Mouse (Mus musculus) embryonic fibroblast, embryonic 13.5 days (primary cell): ENCODE measurements around the gene Tmem160. TPM values are rescaled to one million over a fixed set of nuclear protein-coding genes. Genes with fewer than 3 reads are reported as not detected.

Experiments
- H3K27ac ChIP-seq: 2 replicates; pipeline ENCODE4 v1.5.1; 2012; ENCODE audit warnings: low read length, control low read depth, inconsistent platforms; ENCODE audit not compliant: insufficient read depth
- H3K4me1 ChIP-seq: 2 replicates; pipeline ENCODE4 v1.6.1; 2011; ENCODE audit warnings: low read length; ENCODE audit not compliant: control insufficient read depth, insufficient read depth
- H3K4me3 ChIP-seq: 2 replicates; pipeline ENCODE4 v1.5.1; 2011; ENCODE audit warnings: mild to moderate bottlenecking, control low read depth, low read length; ENCODE audit not compliant: insufficient read depth
- CTCF ChIP-seq: IDR thresholded peaks from 2 replicates; pipeline ENCODE4 v1.5.1; 2011; ENCODE audit warnings: mild to moderate bottlenecking, control low read depth, low read length, moderate library complexity, borderline replicate concordance; ENCODE audit not compliant: insufficient read depth
- POLR2A ChIP-seq: IDR thresholded peaks from 2 replicates; pipeline ENCODE4 v1.6.1; 2011; ENCODE audit warnings: low read depth, mild to moderate bottlenecking, control low read depth, low read length, moderate library complexity
- polyA plus RNA-seq: library from polyadenylated mRNA; stranded (reverse); fragments of >200 nt; gene quantifications from 2 replicates; pipeline ENCODE4 v1.2.4, GENCODE M21; 2011; ENCODE audit warnings: low read depth; ENCODE audit not compliant: missing spikeins, insufficient read length

The Tmem160 gene
- polyA plus RNA-seq, 1 experiment: 19.0 TPM

DNA sequence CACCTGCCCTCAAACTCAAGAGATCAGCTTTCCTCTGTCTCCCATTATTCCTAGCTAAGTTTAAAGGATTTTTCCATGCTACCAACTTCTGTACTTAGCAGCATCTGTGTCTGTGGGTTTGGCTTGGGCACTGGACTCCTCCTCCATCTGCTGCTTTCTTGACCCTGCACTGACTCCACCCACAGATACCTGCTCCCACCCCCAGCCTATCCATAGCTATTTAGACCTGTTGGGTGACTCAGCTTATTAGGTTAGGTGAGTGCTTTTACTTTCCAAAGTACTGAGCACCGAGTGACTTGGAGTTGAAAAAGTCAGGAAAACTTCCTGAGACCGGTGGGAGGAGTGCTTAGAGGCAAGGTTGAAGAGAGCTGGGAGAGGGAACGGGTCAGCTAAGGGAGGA, 37.2 kb upstream of the Tmem160 start:
- Histone ChIP-seq H3K4me1 (no peaks in the 10 kb centered on the region), H3K4me3 (no peak overlapping the region), H3K27ac (no peak overlapping the region)
- TF ChIP-seq CTCF (no peak), POLR2A (no peak)

DNA sequence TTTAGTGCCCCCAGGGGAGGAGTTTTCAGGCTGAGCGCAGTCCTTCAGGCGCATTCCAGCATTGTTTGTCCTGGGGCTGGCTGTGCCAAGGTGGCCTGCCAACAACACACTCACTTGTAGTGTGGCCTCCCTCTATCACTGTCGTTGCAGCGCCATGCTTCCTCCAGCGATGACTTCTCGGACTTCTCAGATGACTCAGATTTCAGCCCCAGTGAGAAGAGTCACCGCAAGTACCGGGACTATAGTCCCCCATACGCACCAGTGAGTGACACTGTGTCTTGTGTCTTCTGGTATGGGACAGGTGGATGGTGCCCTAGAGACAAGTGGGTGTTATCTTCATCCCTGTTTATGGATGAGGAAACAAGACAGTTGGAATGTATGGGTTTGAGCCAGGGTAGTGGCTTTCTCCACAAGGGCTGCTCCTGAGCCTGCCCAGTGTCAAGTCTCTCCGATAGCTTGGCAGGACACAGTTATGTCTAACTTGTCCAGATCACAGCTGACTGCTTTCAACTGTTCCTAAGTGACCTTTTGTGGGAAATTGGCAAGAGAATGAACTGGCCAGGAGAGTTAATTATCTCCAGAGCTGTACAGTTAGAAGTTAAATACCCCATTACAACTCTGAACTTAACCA, 35.3 kb upstream of the Tmem160 start:
- H3K4me1 ChIP-seq: no peaks in the 10 kb centered on the region
- no peak for TF ChIP-seq CTCF
- no peak for TF ChIP-seq POLR2A
- H3K27ac ChIP-seq: no peak overlapping the region
- no peak overlapping the region for H3K4me3 ChIP-seq

DNA sequence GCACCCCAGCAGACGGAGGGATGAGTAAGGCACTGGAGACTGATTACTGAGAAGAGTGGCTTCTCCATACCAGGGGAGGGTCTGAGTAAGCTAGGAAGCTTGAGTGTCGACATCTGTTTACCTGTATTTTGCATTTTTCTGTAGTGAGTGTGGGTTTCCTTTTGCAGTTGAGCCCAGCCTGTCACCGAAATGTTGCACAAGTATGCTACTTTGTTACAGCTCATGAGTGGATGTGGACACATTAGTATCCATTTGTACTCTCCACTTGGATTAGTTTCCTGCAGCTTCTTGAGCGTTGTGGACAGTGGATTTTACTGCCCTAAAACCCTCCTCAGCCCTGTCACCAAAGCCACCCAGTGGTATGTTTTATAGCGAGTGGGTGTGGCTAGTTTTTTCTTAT, 33.9 kb upstream of the Tmem160 start:
- H3K4me1 ChIP-seq: no peaks in the 10 kb centered on the region
- no peak for TF ChIP-seq CTCF
- no peak for TF ChIP-seq POLR2A
- H3K27ac ChIP-seq: no peak overlapping the region
- no peak overlapping the region for H3K4me3 ChIP-seq

DNA sequence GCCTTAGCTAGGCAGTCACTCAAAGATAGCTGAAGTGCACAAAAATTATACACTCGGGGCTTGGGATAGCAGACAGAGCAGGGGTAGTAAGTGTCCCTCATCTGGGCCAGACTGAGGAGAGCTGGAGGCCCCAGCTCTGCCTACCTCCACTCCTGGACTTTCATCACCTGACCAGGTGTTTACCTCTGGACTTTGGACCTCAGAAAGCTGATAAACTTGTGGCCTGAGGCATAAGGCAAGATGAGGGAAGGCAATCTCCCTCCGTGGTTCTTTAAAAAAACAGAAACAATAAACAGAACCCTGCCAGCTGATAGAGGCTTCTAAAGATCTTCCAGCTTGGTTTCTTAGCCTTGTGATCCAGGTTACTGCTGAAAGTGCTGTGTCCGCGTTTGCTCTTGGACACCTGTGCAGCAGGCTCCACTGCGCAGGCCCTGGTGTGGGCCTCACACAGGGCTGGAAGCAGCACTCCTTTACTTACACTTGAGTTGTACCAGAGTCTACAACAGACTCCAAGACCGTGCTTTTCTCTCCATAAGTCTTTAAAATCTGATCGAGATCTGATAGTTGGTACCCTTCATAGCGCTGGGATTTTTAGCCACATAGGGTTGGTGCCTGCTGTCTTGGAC, 32.0 kb upstream of the Tmem160 start:
- no peak overlapping the region for H3K27ac ChIP-seq
- H3K4me3 ChIP-seq: no peak overlapping the region
- H3K4me1 ChIP-seq: no peaks in the 10 kb centered on the region
- TF ChIP-seq POLR2A (no peak), CTCF (no peak)

DNA sequence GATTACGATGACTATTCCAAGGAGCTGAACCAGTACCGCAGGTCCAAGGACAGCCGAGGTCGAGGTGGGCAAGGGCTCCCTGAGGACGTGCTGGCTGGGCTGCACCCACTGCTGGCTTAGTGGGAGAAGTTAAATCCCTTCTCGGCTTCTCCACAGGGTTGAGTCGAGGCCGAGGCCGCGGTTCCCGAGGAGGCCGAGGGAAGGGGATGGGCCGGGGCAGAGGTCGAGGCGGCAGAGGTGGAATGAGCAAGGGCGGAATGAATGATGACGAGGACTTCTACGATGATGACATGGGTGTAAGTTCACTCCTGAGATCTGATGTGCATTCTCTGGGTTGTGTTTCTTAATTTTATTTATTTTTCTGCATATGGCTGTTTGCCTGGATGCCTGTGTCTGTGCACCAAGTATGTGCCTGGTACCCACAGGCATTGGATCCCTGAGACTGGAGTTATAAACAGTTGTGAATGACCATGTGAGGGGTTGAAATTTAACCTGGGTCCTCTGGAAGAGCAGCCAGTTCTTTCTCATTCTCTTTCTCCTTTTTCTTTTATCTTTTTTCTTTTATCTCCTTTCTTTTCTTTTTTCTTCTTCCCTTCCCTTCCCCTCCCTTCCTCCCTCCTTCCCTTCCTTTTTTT, 30.2 kb upstream of the Tmem160 start:
- Histone ChIP-seq H3K27ac (no peak overlapping the region), H3K4me3 (no peak overlapping the region), H3K4me1 (no peaks in the 10 kb centered on the region)
- TF ChIP-seq CTCF (no peak), POLR2A (no peak)

DNA sequence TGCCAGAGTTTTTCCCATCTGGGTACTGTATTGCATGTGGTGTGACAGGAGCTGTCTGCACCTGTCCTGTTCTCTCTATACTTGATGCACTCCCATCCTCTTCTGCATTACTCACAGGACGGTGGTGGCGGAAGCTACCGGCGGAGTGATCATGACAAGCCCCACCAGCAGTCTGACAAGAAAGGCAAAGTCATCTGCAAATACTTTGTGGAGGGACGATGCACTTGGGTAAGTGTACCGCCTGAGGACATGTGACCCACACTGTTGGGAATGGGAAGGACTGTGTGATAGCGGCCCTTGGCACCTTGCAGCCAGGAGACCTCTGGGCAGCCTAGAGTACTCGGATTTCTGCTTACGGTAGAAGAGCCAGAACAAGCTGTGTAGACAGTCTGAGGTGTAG, 28.8 kb upstream of the Tmem160 start:
- Histone ChIP-seq H3K4me1 (no peaks in the 10 kb centered on the region), H3K27ac (no peak overlapping the region), H3K4me3 (no peak overlapping the region)
- no peak for TF ChIP-seq POLR2A
- TF ChIP-seq CTCF: no peak

DNA sequence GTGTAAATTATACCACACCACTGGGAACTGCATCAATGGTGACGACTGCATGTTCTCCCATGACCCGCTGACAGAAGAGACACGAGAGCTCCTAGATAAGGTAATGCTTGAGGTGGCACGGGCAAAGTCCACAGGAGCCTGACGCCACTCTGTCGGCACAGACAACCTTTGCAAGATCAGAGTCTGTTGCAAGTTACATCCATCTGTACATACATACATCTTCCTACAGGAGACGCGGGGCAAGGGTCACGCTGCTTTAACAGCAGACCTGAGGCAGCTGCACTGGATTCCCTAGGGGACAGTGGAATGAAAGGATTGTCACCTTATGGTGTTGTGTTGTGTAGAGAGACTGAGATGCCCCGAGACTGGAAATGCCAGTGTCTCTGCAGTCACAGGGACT, 26.9 kb upstream of the Tmem160 start:
- Histone ChIP-seq H3K4me1 (no peaks in the 10 kb centered on the region), H3K27ac (no peak overlapping the region), H3K4me3 (no peak overlapping the region)
- no peak for TF ChIP-seq POLR2A
- TF ChIP-seq CTCF: no peak

DNA sequence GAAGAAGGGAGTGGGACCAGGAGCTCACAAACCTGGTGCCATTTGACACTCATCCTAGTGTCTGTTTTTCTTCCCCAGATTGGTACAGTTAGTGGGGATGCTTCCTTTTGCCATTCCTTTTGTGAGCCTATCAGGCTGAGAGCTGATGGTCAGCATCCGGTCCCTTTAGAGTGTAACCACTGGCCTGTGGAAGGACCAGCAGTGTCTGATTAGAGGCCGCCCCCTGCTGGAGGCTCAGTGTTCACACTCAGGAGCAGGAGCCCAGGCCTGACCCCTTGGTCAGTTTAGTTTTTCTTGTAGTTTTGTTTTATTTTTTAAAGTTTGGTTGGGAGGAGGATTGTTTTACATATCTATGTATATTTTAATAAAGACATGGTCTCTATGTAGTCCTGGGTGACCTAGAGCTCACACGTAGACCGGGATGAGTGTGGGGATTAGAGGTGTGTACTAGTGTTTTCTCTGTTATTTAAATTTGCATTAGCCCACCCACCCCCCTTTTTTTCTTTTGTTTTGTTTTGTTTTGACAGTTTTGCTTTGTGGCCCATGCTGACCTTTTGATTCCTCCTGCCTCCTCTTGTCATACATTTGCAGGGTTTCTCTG, 26.4 kb upstream of the Tmem160 start:
- Histone ChIP-seq H3K4me3 (no peak overlapping the region), H3K4me1 (no peaks in the 10 kb centered on the region), H3K27ac (no peak overlapping the region)
- peak; percentile 67 for TF ChIP-seq CTCF
- TF ChIP-seq POLR2A: no peak

DNA sequence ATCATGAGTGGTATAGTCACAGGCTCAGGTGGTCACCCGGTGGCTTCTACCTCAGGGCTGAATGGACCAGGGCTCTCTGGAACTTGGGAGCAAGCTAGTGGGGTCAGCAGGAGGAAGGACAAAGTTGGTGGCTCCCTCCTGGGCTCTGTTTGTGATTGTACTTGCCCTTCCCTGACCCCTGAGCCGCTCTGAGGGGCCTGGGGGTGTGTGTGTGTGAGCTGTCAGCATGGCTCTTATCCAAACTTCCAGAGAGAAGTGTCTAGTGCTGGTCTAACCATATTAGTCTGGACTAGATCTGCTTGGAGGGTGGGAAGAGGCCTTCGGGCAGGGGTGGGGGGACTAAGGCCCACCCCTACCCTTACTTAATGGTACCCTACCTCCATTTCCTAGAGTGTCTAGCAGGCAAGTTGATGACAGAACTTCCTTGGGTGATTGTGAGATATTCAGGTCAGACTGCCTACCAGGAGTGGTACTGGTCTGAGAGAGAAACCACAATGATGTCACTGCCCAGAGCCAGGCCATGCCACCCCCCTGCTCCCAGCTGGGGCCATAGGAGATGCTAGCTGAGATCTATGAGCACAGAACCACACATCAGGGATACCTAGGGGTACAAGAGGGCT, 19.1 kb upstream of the Tmem160 start:
- H3K27ac ChIP-seq: no peak overlapping the region
- TF ChIP-seq POLR2A: no peak
- no peak for TF ChIP-seq CTCF

More for the DNA sequence above, 19.1 kb upstream of the Tmem160 start:
- Histone ChIP-seq H3K4me3 (no peak overlapping the region), H3K4me1 (no peaks in the 10 kb centered on the region)
